Comparison of ENCODE assay signal across 14 mouse cellular contexts in the genomic region with DNA sequence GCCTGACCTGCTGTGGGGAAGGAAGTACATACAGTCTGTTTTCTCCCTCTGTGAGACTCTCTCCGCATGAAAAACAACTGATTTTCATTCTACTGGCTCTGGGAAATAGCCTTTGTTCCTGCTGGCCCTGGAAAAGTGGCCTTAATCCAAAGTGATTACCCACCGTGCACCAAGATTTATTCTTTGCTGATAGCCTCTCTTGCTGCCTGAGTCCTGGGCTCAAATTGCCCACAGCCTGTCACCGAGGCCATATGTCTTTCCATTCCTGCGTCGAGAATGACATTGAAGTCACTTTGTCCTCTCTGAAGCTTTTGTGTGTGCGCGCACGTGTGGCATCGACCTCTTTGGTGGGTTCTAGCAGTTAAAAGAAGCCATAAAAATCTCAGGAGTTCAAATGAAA.
A peak's percentile ranks its signal among the peaks of the same experiment; 100 is the strongest.
DNase-seq lines count a peak whose midpoint lies in the region; ATAC-seq lines count a peak whose summit lies in the region.
"Had no signal": no experiment of that assay in that cellular context is flagged by ENCODE, and none has a peak within 500 bp of the region (broad histone marks: within the 10 kb centered on the region; RNA-seq: fewer than 3 reads in every experiment).

No protein-coding gene starts in this region.

- H3K36me3 ChIP-seq in midbrain, embryonic 10.5 days, result no peaks in the 10 kb centered on the region
- H3K36me3 ChIP-seq in midbrain, embryonic 11.5 days (ENCODE audit: control insufficient read depth, insufficient read depth, low read length), result no peaks in the 10 kb centered on the region
- no peaks in the 10 kb centered on the region for H3K36me3 ChIP-seq in forebrain, embryonic 14.5 days (ENCODE audit: control insufficient read depth, insufficient read depth, low read length)
- no peaks in the 10 kb centered on the region for H3K36me3 ChIP-seq in limb, embryonic 11.5 days (ENCODE audit: control insufficient read depth, insufficient read depth, low read length)
- H3K36me3 ChIP-seq: stomach, embryonic 15.5 days had no signal

- no peak overlapping the region for H3K9ac ChIP-seq in midbrain, embryonic 11.5 days (ENCODE audit: low read length)
- no peak overlapping the region; the same call in 1 of the 2 replicates for H3K9ac ChIP-seq in forebrain, embryonic 14.5 days (ENCODE audit: low read length)
- no peak overlapping the region for H3K9ac ChIP-seq in limb, embryonic 11.5 days (ENCODE audit: low read length)
- H3K9ac ChIP-seq: liver, postnatal 0 days; stomach, embryonic 15.5 days had no signal

- H3K27me3 ChIP-seq in midbrain, embryonic 10.5 days (ENCODE audit: low read depth, poor library complexity, severe bottlenecking), result no peaks in the 10 kb centered on the region
- no peaks in the 10 kb centered on the region for H3K27me3 ChIP-seq in midbrain, embryonic 11.5 days (ENCODE audit: control insufficient read depth, insufficient read depth, low read length)
- no peaks in the 10 kb centered on the region for H3K27me3 ChIP-seq in forebrain, embryonic 14.5 days (replicated peaks; ENCODE audit: control insufficient read depth, insufficient read depth, low read length)
- H3K27me3 ChIP-seq in limb, embryonic 11.5 days (ENCODE audit: control insufficient read depth, insufficient read depth, low read length), result no peaks in the 10 kb centered on the region
- H3K27me3 ChIP-seq: megakaryocyte, embryonic 14.5 days; stomach, embryonic 15.5 days had no signal

- no peak overlapping the region for H3K4me2 ChIP-seq in midbrain, embryonic 11.5 days
- H3K4me2 ChIP-seq in forebrain, embryonic 14.5 days (ENCODE audit: low read length), result no peak overlapping the region
- no peak overlapping the region for H3K4me2 ChIP-seq in limb, embryonic 11.5 days (ENCODE audit: low read depth, severe bottlenecking)
- H3K4me2 ChIP-seq: stomach, embryonic 15.5 days had no signal

- 72% methylated on average over 9 of the region's 9 CpGs for WGBS in midbrain, embryonic 10.5 days
- WGBS in midbrain, embryonic 11.5 days, result 61% methylated on average over 9 of the region's 9 CpGs
- 56% methylated on average over 9 of the region's 9 CpGs for WGBS in forebrain, embryonic 14.5 days
- WGBS in limb, embryonic 11.5 days, result 22% methylated on average over 9 of the region's 9 CpGs

- H3K4me1 ChIP-seq in midbrain, embryonic 10.5 days, result peaks cover 11% of the 10 kb centered on the region
- peaks cover 4% of the 10 kb centered on the region; the same call in 1 of the 2 replicates for H3K4me1 ChIP-seq in midbrain, embryonic 11.5 days (ENCODE audit: control insufficient read depth, insufficient read depth, low read length)
- H3K4me1 ChIP-seq in forebrain, embryonic 14.5 days (ENCODE audit: control insufficient read depth, insufficient read depth, low read length), result peaks cover 11% of the 10 kb centered on the region
- H3K4me1 ChIP-seq in limb, embryonic 11.5 days (ENCODE audit: control insufficient read depth, insufficient read depth, low read length), result no peaks in the 10 kb centered on the region
- H3K4me1 ChIP-seq: megakaryocyte, embryonic 14.5 days; stomach, embryonic 15.5 days had no signal

- H3K9me3 ChIP-seq in midbrain, embryonic 10.5 days (replicated peaks), result no peaks in the 10 kb centered on the region
- H3K9me3 ChIP-seq in midbrain, embryonic 11.5 days (ENCODE audit: control insufficient read depth, low read length), result no peaks in the 10 kb centered on the region
- H3K9me3 ChIP-seq in forebrain, embryonic 14.5 days (replicated peaks; ENCODE audit: control insufficient read depth, low read length), result no peaks in the 10 kb centered on the region
- H3K9me3 ChIP-seq in limb, embryonic 11.5 days (ENCODE audit: control insufficient read depth, low read length), result no peaks in the 10 kb centered on the region
- H3K9me3 ChIP-seq: stomach, embryonic 15.5 days had no signal

- DNase-seq in midbrain, embryonic 10.5 days (ENCODE audit: low spot score), result no peak
- no peak for DNase-seq in midbrain, embryonic 11.5 days (ENCODE audit: low spot score, missing footprints)
- peak; percentile 42 for DNase-seq in forebrain, embryonic 14.5 days (ENCODE audit: low spot score)
- DNase-seq in limb, embryonic 11.5 days (ENCODE audit: low spot score), result peak; percentile 38
- peak; percentile 3 for DNase-seq in ovary, postnatal 14 days (ENCODE audit: low spot score)
- no peak for DNase-seq in kidney, postnatal 10 days
- DNase-seq in left cerebral cortex, adult 11 months (ENCODE audit: low spot score), result no peak
- DNase-seq in thymus, postnatal 4 days, result no peak
- DNase-seq: gastrocnemius, postnatal 25 days; liver, postnatal 0 days; right cerebral cortex, postnatal 14 days had no signal

- H3K4me3 ChIP-seq in midbrain, embryonic 10.5 days, result no peak overlapping the region
- no peak overlapping the region for H3K4me3 ChIP-seq in midbrain, embryonic 11.5 days (ENCODE audit: low read depth, low read length)
- H3K4me3 ChIP-seq in forebrain, embryonic 14.5 days (ENCODE audit: low read depth, low read length), result no peak overlapping the region
- no peak overlapping the region for H3K4me3 ChIP-seq in limb, embryonic 11.5 days (ENCODE audit: low read depth, low read length)
- H3K4me3 ChIP-seq: erythroblast, embryonic 14.5 days; megakaryocyte, embryonic 14.5 days; stomach, embryonic 15.5 days had no signal

- peak overlapping the region; percentile 61 for H3K27ac ChIP-seq in midbrain, embryonic 10.5 days (replicated peaks)
- H3K27ac ChIP-seq in midbrain, embryonic 11.5 days (ENCODE audit: low read depth, low read length), result no peak overlapping the region
- H3K27ac ChIP-seq in forebrain, embryonic 14.5 days (ENCODE audit: low read depth, low read length), result 0 out of 2 replicates have a peak overlapping the region, but pooled peaks have one; percentile 55
- H3K27ac ChIP-seq in limb, embryonic 11.5 days (replicated peaks; ENCODE audit: low read depth, low read length), result no peak overlapping the region
- H3K27ac ChIP-seq: stomach, embryonic 15.5 days had no signal

- ATAC-seq in midbrain, embryonic 11.5 days (ENCODE audit: low FRiP score), result no peak
- no peak for ATAC-seq in forebrain, embryonic 14.5 days
- no peak for ATAC-seq in limb, embryonic 11.5 days (ENCODE audit: insufficient number of reproducible peaks, low FRiP score, low TSS enrichment, low read depth)
- ATAC-seq: liver, postnatal 0 days had no signal

Comparison
In these comparisons a context has a peak if more than half of its experiments do, and no peak if none do; other contexts are left out.
1. H3K27ac ChIP-seq: peak in midbrain, embryonic 10.5 days (single experiment) and forebrain, embryonic 14.5 days (single experiment); none in midbrain, embryonic 11.5 days (single experiment) and limb, embryonic 11.5 days (single experiment).
2. DNase-seq: peak in forebrain, embryonic 14.5 days (single experiment), limb, embryonic 11.5 days (single experiment) and ovary, postnatal 14 days (single experiment); none in midbrain, embryonic 10.5 days (single experiment), midbrain, embryonic 11.5 days (single experiment), kidney, postnatal 10 days (single experiment), left cerebral cortex, adult 11 months (single experiment) and thymus, postnatal 4 days (single experiment).